Mouse (Mus musculus): ENCODE measurements at regions not wholly inside any gene's neighbourhood (a gene's known extent, or its start where the extent isn't known, plus 50 kb on each side); places are given as distances from the start of the nearest gene placed in this dataset.

- no peak overlapping the region for H3K27ac ChIP-seq (ENCODE audit: control insufficient read depth, insufficient read depth, low read length)
- H3K4me1 ChIP-seq (replicated peaks; ENCODE audit: control insufficient read depth, insufficient read depth, low read length): no peaks in the 10 kb centered on the region
- no peak overlapping the region for H3K4me3 ChIP-seq (ENCODE audit: control insufficient read depth, insufficient read depth, low read length)
- no peaks in the 10 kb centered on the region for H3K27me3 ChIP-seq (ENCODE audit: control insufficient read depth, insufficient read depth, low read length)
- no peak for TF ChIP-seq POLR2A (IDR thresholded peaks at IDR 0.05; ENCODE audit: control insufficient read depth, extremely low read depth, insufficient read depth, low read length, poor library complexity)
- no peak for TF ChIP-seq CTCF (IDR thresholded peaks at IDR 0.05; ENCODE audit: borderline replicate concordance, control insufficient read depth, extremely low read depth, insufficient read depth, low read length, poor library complexity)
- WGBS: 98% methylated on average over 4 of the region's 4 CpGs
- no peak for DNase-seq
- no peaks in the 10 kb centered on the region for H3K36me3 ChIP-seq (ENCODE audit: control insufficient read depth, insufficient read depth, low read length)
Observed at GRCm38 (mm10) chr10:25089705-25090386, 162.6 kb upstream of the Arg1 start.

GRCm38 (mm10) chr10:25086745-25087144, 159.5 kb upstream of the Arg1 start:
- H3K36me3 ChIP-seq (ENCODE audit: control insufficient read depth, insufficient read depth, low read length): no peaks in the 10 kb centered on the region
- WGBS: 98% methylated on average over 17 of the region's 17 CpGs
- H3K4me1 ChIP-seq (replicated peaks; ENCODE audit: control insufficient read depth, insufficient read depth, low read length): no peaks in the 10 kb centered on the region
- no peak overlapping the region for H3K4me3 ChIP-seq (ENCODE audit: control insufficient read depth, insufficient read depth, low read length)
- TF ChIP-seq POLR2A (IDR thresholded peaks at IDR 0.05; ENCODE audit: control insufficient read depth, extremely low read depth, insufficient read depth, low read length, poor library complexity) (no peak), CTCF (IDR thresholded peaks at IDR 0.05; ENCODE audit: borderline replicate concordance, control insufficient read depth, extremely low read depth, insufficient read depth, low read length, poor library complexity) (no peak)
- H3K27ac ChIP-seq (ENCODE audit: control insufficient read depth, insufficient read depth, low read length): no peak overlapping the region
- no peak for DNase-seq
- H3K27me3 ChIP-seq (ENCODE audit: control insufficient read depth, insufficient read depth, low read length): no peaks in the 10 kb centered on the region

- no peak overlapping the region for H3K27ac ChIP-seq (ENCODE audit: control insufficient read depth, insufficient read depth, low read length)
- no peaks in the 10 kb centered on the region for H3K27me3 ChIP-seq (ENCODE audit: control insufficient read depth, insufficient read depth, low read length)
- no peak overlapping the region for H3K4me3 ChIP-seq (ENCODE audit: control insufficient read depth, insufficient read depth, low read length)
- TF ChIP-seq CTCF (IDR thresholded peaks at IDR 0.05; ENCODE audit: borderline replicate concordance, control insufficient read depth, extremely low read depth, insufficient read depth, low read length, poor library complexity): no peak
- no peak for TF ChIP-seq POLR2A (IDR thresholded peaks at IDR 0.05; ENCODE audit: control insufficient read depth, extremely low read depth, insufficient read depth, low read length, poor library complexity)
- no peak for DNase-seq
- no peaks in the 10 kb centered on the region for H3K4me1 ChIP-seq (replicated peaks; ENCODE audit: control insufficient read depth, insufficient read depth, low read length)
- no peaks in the 10 kb centered on the region for H3K36me3 ChIP-seq (ENCODE audit: control insufficient read depth, insufficient read depth, low read length)
- 94% methylated on average over 10 of the region's 10 CpGs for WGBS
Observed at GRCm38 (mm10) chr10:25082930-25083329, 155.6 kb upstream of the Arg1 start.

GRCm38 (mm10) chr10:25072617-25073016, 145.3 kb upstream of the Arg1 start:
- no peaks in the 10 kb centered on the region for H3K36me3 ChIP-seq (ENCODE audit: control insufficient read depth, insufficient read depth, low read length)
- WGBS: 89% methylated on average over 2 of the region's 2 CpGs
- TF ChIP-seq POLR2A (IDR thresholded peaks at IDR 0.05; ENCODE audit: control insufficient read depth, extremely low read depth, insufficient read depth, low read length, poor library complexity) (no peak), CTCF (IDR thresholded peaks at IDR 0.05; ENCODE audit: borderline replicate concordance, control insufficient read depth, extremely low read depth, insufficient read depth, low read length, poor library complexity) (no peak)

GRCm38 (mm10) chr10:25068301-25068700, 141.0 kb upstream of the Arg1 start:
- Histone ChIP-seq H3K36me3 (ENCODE audit: control insufficient read depth, insufficient read depth, low read length) (no peaks in the 10 kb centered on the region), H3K4me1 (replicated peaks; ENCODE audit: control insufficient read depth, insufficient read depth, low read length) (no peaks in the 10 kb centered on the region), H3K4me3 (ENCODE audit: control insufficient read depth, insufficient read depth, low read length) (no peak overlapping the region), H3K27me3 (ENCODE audit: control insufficient read depth, insufficient read depth, low read length) (no peaks in the 10 kb centered on the region), H3K27ac (ENCODE audit: control insufficient read depth, insufficient read depth, low read length) (no peak overlapping the region)
- TF ChIP-seq CTCF (IDR thresholded peaks at IDR 0.05; ENCODE audit: borderline replicate concordance, control insufficient read depth, extremely low read depth, insufficient read depth, low read length, poor library complexity) (no peak), POLR2A (IDR thresholded peaks at IDR 0.05; ENCODE audit: control insufficient read depth, extremely low read depth, insufficient read depth, low read length, poor library complexity) (no peak)
- 71% methylated on average over 8 of the region's 8 CpGs for WGBS
- no peak for DNase-seq

More at GRCm38 (mm10) chr10:25072617-25073016, 145.3 kb upstream of the Arg1 start:
- Histone ChIP-seq H3K27me3 (ENCODE audit: control insufficient read depth, insufficient read depth, low read length) (no peaks in the 10 kb centered on the region), H3K4me3 (ENCODE audit: control insufficient read depth, insufficient read depth, low read length) (no peak overlapping the region), H3K4me1 (replicated peaks; ENCODE audit: control insufficient read depth, insufficient read depth, low read length) (no peaks in the 10 kb centered on the region), H3K27ac (ENCODE audit: control insufficient read depth, insufficient read depth, low read length) (no peak overlapping the region)
- no peak for DNase-seq

GRCm38 (mm10) chr10:25064701-25065362, 137.5 kb upstream of the Arg1 start:
- no peaks in the 10 kb centered on the region for H3K4me1 ChIP-seq (replicated peaks; ENCODE audit: control insufficient read depth, insufficient read depth, low read length)
- H3K4me3 ChIP-seq (ENCODE audit: control insufficient read depth, insufficient read depth, low read length): no peak overlapping the region
- H3K36me3 ChIP-seq (ENCODE audit: control insufficient read depth, insufficient read depth, low read length): no peaks in the 10 kb centered on the region
- no peaks in the 10 kb centered on the region for H3K27me3 ChIP-seq (ENCODE audit: control insufficient read depth, insufficient read depth, low read length)
- 96% methylated on average over 6 of the region's 6 CpGs for WGBS
- no peak for TF ChIP-seq CTCF (IDR thresholded peaks at IDR 0.05; ENCODE audit: borderline replicate concordance, control insufficient read depth, extremely low read depth, insufficient read depth, low read length, poor library complexity)
- no peak for TF ChIP-seq POLR2A (IDR thresholded peaks at IDR 0.05; ENCODE audit: control insufficient read depth, extremely low read depth, insufficient read depth, low read length, poor library complexity)
- no peak for DNase-seq
- H3K27ac ChIP-seq (ENCODE audit: control insufficient read depth, insufficient read depth, low read length): no peak overlapping the region
